Mouse (Mus musculus) hindlimb bud, embryonic 11.5 days (tissue): ENCODE data around the gene Mindy2.

ENCODE experiments used
- DNase-seq: peaks from one replicate; pipeline ENCODE4 v3.0.0-alpha.2; 2012; ENCODE audit warnings: low read depth, low spot score; ENCODE audit errors: extremely low spot score

Gene Mindy2

DNA sequence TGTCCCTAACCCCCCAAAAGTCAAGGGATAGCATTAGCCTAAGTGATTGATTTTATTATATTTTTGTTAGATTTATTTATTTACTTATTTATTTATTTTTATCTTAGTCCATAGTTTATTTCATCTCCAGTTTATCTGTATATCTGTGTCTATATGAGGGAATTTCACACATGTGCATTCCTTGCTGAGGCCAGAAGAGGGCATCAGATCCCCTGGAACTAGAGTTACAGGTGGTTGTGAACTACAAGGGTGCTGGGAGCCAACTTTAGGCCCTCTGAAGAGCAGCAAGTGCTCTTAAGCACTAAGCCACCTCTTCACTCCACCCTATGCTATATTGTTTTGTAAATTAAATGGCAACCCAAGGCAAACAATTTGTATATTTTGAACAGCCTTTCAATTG, 11.1 kb upstream of the Mindy2 start:
- no peak for DNase-seq

GRCm38 (mm10) chr9:70666811-70667210, 9.8 kb upstream of the Mindy2 start:
- no peak for DNase-seq

GRCm38 (mm10) chr9:70665372-70666145, 8.6 kb upstream of the Mindy2 start:
- no peak for DNase-seq

GRCm38 (mm10) chr9:70664847-70665246, 7.9 kb upstream of the Mindy2 start:
- DNase-seq = no peak

DNA sequence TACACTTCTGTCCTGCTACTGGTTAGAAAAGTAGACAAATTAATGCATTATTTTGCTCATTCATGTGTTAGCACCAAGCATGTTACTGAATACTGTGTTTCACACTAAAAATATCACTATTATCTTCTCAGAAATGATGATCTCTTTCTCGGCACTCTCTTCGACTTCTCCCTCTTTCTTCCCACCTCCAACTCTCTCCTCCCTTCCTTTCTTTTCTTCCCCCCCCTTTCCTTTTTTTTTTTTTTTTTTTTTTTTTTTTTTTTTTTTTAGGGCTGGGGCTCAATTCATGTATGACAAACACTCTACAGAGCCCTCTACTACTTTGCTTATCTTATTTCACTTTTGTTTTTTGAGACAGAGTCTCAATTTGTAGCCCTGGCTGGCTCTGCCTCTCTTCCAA, 1.3 kb upstream of the Mindy2 start:
- DNase-seq = no peak

- no peak for DNase-seq
Measured at GRCm38 (mm10) chr9:70656130-70657007, 605 bp downstream of the Mindy2 start, which contains the start of gene Gm10642. Gene Gm10642 (plus strand): TSS chr9:70656251.

DNA sequence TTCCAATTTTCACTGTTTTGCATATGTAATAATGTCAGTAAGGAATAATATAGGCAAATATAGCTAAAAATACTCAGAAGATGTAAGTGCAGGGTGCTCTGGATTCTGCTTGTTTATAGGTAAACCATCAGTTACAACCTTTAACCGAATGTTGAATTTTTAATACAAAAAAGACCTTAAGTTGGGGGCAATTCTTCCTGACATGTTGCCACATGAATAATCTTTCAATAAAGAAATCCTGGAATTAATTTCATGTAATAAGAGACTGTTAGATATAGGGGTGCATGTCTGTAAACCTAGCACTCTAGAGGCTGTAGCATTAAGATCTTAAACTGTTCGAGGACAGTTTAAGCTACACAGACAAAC, 1.2 kb downstream of the Mindy2 start:
- no peak for DNase-seq

GRCm38 (mm10) chr9:70654496-70654895, 2.5 kb downstream of the Mindy2 start:
- DNase-seq = no peak

- DNase-seq = no peak
Measured at GRCm38 (mm10) chr9:70653875-70654274, 3.1 kb downstream of the Mindy2 start.

GRCm38 (mm10) chr9:70652221-70652620, 4.8 kb downstream of the Mindy2 start:
- DNase-seq = no peak

DNA sequence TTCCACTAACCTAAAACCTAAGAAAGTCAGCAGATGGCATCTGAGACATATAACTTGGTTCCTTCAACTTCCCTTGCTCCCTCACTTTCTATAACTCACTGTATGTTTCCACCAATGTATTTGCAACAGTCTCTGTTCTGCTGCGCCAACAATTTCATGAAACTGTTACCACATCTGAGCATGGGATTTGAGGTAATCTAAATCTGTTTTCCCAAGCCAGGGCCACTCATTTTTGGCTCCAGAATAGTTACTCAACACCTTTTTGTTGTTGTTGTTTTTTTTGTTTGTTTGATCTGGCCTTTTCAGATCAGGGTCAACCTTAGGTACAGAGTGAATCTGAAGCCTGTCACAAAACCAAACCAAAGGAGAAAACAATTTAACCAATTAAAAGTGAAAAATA, 6.0 kb downstream of the Mindy2 start:
- no peak for DNase-seq

GRCm38 (mm10) chr9:70650260-70650659, 6.7 kb downstream of the Mindy2 start:
- DNase-seq = no peak

DNA sequence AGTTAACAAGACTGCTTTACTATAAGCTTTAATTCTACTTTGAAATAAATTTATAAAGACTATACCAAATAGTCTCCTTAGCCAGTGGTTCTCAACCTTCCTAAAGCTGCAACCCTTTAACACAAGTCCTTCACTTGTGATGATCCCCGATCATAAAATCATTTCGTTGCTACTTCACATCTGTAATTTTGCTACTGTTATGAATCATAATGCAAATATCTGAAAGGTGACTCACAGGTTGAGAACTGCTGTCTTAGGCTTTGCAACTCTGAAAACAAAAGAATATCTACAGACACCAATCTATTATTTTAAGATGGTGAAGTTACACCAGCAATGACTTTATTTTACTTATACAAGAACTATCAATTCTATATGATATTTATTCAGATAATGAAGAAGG, 20.2 kb downstream of the Mindy2 start:
- no peak for DNase-seq

GRCm38 (mm10) chr9:70631665-70632064, 25.3 kb downstream of the Mindy2 start:
- DNase-seq = no peak

DNA sequence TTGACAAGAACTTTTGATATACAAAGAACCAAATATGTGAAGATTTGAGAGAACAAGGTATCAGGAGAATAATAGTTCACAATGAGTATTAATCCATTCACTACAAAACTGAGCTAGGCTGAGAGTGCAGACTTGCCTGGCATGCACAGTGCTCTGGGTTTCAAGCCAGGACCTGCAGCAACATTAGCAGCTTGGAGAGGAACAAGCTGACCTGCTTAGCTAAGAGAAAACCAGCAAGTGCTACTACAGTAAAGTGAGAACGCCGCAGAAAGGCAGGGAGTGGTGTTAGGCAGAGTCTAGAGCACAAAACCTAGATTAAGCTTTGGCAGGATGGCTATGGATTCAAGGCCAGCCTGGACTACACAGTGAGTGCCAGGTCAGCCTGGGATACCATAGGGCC, 27.3 kb downstream of the Mindy2 start:
- DNase-seq = no peak

GRCm38 (mm10) chr9:70611026-70611673, 45.8 kb downstream of the Mindy2 start:
- no peak for DNase-seq

DNA sequence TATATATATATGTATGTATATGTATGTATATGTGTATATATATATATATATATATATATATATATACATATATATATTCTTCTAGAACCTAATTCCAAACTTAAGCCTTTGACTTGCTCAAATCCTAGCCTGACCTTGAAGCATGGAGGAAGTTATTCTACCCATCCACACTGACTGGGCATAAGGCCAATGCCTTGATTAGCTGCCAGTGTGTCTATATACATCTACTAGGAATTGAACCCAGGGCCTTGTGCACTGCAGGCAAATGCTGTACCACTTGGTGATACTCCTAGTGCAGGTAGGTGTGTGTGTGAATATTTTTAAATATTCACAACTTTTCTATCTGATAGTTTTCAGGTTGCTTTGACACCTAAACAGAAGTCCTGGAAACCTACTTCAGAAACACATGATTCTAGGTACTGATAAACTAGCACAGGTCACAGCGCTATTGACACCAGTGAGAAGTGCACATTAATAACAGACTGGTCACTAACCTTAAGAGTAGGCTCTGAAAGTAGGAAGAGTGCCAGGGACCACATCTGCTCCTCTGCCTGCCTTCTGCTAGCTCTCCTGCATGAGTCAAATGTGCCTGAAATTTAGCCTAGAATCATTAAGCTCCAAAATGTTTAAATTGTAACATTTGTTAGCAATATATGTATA, 54.7 kb downstream of the Mindy2 start:
- DNase-seq = no peak

- no peak for DNase-seq
Measured at GRCm38 (mm10) chr9:70598271-70598670, 58.7 kb downstream of the Mindy2 start.

DNA sequence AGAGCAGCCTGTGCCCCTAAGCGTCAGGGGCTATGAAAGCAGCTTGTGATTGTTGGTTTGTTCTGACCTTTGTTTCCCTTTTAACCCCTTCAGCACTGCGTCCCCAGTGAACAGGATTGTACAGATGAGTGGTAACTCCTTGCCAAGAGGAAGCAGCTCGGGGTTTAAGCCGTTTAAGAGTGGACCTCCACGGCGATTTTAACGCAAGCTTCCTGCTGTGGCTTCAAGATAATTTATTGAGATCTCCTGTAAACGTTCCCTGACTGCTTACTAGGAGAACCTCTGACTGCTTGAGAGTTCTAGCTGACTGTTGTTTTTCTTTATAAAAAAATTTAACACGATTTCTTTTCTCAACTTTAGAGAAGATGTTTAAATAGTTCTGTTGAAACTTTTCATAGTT, 65.5 kb downstream of the Mindy2 start:
- no peak for DNase-seq

- no peak for DNase-seq
Measured at GRCm38 (mm10) chr9:70590775-70591174, 66.2 kb downstream of the Mindy2 start.

DNA sequence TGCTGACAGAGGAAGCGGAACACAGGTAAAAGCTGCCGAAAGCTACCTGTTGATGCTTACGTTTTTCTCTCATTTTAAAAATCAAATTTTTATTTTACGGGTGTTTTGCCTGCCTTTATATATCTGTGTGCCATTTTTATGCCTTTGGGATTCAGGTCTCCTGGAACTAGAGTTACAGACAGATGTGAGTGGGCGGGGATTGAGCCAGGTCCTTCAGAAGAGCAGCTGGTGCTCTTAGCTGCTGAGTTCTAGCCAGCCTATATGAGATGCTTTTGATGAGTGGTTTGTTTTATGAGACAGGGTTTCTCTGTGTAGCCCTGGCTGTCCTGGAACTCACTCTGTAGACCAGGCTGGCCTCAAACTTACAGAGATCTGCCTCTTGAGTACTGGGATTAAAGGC, 69.8 kb downstream of the Mindy2 start:
- no peak for DNase-seq
